Mouse (Mus musculus): ENCODE measurements around the gene Apol8.

Apol8 gene

DNA sequence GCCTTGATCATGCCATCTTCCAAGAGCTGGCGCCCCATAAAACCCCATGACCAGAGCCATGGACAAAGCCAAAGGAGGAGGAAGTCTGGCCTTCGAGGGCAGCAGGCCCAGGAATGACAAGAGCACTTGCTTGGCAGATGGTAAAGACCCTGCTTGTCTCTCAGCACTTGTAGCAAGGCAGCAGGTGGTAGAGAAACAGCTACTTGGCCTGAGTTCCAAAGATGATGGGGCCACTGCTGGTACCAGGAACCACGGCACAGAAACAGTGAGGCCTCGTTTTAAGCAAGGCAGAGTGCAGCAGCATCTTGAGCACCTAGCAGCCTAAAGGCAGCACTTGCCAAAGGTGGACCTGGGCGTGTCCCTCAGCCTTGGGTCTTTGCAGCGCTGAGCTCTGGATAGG lies 31.6 kb upstream of the Apol8 start:
- in situ Hi-C loops (cut with MboI, MseI) = no loop called here

DNA sequence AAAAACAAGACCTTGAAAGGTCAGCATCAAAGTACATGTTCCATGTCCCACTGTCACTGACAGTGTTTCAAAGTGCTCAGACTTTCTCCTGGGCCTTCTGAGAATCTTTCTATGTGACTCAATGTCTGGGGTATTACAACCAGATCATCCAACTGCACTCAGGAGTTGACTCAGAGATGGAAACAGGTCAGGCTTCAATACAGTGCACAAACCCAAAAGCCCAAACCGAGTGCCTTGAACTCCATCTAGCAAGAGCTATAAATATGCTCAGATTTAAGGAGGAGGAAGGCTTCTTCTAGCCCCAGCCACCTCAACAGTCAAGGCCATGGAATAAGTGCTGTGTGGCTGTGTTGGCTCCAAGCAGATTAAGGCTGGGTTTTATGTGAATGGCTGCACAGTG lies 29.0 kb upstream of the Apol8 start:
- in situ Hi-C loops (cut with MboI, MseI) = no loop called here

DNA sequence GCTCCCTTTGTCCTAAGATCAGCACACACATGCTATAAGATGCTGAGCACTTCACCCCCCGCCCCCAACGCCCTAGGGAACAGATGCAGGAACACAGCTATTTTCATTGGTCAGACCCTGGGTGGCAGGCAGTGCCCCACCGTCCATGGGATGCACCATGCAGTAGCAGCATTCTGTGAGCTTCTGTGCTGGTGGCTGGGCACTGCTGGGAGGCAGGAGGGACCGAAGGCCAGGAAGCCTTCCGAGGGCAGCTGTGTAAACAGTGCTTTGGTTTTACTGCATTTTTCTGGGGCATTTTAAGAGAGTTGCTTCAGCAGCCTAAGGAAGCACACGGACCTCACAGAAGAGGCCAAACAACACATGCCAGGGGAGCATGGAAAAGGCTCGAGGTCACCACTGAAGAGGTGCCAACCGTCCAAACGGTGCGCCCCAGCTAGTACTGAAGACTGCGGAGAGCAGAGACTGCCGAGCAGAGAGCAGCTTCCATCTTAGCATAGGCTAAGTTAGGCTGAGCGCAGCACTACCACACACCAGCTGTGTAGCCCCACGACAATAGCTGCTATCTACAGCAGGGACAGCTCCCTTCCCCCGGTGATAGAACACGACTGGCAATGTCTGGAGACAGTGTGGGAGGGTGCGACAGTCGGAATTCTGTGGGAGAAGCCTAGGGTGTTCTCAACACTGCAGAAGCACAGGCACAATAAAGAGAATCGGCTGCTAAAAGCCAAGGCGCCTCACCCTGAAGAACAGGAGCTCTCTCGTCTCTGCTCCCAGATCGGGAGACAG lies 27.4 kb upstream of the Apol8 start:
- in situ Hi-C loops (cut with MboI, MseI) = no loop called here

DNA sequence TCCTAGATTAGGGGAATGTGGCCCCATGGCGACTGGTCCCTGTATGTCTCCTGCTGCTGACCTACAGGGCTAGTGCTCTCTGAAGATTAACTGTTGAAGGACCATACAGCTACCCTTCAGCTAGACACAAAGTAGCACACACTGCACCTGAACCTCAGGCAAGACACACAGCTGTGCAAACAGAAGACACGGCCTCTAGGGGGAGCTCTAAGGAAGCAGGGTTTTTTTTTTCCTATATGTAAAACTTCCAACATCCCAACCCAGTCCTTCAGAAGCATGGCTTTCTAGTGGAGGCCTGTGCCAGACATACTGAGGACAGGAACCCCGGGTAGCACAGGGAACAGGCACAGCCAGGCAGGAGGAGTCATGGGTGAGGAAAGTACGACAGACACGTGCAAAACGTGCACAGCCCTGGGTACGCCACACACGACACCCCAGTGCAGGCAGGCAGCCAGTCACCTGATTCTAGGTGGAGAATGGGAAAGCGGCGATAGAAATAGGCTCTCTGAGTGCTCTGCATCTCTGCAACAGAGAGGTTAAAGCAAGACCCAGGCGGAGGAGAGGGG lies 25.7 kb upstream of the Apol8 start:
- in situ Hi-C loops (cut with MboI, MseI) = no loop called here

DNA sequence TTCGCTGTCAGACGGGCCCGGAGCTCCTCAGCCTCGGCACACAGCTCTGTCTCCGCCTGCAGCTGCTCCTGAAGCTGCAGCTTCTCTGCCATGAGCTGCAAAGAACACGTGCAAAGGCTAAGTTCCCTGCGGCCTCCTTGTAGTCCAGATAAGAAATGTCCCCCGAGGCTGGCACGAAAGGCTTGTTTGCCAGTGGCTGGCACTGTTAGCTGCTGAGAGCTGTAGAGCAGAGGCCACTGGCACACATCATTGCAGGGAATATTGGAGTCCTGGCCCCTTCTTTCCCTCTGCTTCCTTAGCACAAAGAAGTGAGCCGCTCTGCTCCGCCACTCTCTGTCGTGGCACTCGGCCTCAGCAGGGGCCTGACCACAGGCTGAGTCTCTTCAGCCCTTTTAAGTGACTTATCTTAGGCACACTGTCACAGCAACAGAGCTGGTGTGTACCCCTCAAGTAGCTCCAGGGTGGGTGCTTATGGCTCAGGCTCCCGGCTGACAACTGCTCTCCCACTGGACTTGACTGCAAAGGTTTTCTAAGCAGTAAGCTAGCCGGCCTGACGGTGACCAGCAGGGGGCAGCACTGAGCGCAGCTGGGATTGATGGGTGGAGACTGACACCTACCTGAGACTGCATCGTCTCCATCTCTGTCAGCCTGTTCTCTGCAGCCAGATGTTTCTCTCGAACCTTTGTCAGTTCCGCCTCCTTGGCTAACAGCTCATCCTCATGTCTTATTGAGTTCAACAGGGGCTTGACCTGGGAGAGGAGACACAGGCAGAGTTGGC lies 18.6 kb upstream of the Apol8 start:
- in situ Hi-C loops (cut with MboI, MseI) = no loop called here

DNA sequence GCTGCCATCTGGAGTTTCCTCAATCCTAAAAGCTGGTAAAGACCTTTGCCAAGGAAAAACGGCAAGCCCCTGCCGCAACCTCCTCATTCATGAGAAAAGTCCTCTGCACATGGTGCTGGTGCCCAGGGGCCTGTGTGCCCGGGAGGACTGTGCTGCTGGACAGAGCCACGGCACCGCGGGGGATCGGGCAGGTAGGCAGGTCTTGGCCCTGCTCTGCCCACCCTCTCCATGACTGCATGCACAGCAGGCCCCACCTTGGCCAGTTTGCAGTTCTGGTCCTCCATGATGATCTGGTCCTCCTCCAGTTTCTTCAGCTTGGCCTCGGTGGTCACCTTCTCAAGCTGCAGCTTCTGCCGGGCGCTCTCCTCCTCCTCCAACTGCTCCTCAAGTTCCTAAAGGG lies 17.5 kb upstream of the Apol8 start:
- in situ Hi-C loops (cut with MboI, MseI) = loop anchor here (5.0 kb wide), 1 partner anchor 133 kb away; no protein-coding TSS in a partner anchor

DNA sequence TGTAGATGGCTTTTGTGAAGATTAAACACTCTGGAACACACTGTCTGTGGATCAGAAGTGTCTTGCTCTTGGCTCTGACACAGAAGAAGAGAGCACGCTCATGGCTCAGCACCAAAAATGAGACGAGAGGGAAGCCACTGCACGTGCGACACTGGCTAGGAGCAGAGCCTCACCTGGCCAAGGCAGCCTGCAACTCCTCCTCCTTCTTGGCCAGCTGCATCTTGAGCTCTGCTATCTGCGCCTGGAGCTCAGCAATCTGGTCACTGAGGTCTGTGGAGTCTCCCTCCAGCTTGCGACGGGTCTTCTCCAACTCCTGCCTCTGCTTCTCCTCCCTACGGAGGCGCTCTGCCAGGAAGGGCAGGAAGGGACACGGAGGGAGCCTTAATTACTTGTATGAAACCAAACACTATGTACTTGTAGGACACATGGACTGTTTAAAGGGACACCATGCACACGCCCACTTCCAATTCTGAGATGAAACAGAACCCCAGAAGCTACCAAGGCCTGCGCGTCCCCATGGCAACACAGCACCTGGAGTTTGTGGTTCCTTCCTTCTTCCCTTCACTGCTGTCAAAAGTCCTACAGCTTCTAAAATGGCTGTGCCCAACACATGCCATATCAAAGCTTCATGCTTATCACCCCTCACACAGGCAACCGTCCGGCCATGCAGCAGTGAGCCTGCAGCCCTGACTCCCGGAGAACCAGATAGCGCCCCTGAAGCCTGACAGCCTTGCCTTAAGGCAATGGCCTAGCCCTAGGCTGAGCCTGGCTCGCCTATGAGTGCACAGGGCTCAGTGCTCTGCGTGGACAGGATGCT lies 16.5 kb upstream of the Apol8 start:
- in situ Hi-C loops (cut with MboI, MseI) = loop anchor here (5.0 kb wide), 1 partner anchor 134 kb away; no protein-coding TSS in a partner anchor

DNA sequence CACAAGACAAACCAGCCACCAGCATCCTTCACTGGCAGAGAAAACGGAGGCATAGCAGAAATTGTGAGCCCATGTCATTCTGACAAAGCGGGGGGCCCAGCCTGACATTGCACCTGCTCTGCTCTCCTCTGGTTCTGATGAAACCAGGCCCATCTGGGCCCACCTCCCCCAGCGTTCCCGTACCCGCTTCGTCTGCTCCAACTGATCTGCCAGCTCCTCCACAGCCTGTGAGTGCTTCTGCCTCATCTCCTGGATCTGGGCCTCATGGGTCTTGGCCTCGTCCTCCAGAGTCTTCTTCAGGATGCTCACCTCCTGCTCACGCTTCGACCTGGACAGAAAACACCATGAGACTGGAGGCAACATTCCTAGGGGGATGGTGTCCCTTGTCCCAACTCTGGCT lies 14.1 kb upstream of the Apol8 start:
- in situ Hi-C loops (cut with MboI, MseI) = loop anchor here (5.0 kb wide), 1 partner anchor 136 kb away; no protein-coding TSS in a partner anchor

DNA sequence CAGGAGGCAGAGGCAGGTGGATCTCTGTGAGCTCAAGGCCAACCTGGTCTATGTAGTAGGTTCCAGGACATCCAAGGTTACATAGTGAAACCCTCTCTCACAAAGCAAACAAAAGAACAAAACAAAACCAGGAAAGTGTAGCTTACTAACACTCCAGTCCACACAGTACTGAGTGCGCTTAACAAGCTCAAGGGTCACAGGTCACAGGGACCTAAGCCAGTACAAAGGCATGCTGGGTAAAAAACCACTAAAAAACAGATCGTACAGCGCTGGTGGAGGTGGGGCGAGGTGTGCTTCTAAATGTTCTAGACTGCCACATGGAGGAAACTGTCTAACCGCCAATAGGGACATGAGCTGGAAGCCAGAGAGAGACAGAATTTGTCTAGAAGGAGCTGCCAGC lies 13.5 kb upstream of the Apol8 start:
- in situ Hi-C loops (cut with MboI, MseI) = loop anchor here (5.0 kb wide), 1 partner anchor 137 kb away; no protein-coding TSS in a partner anchor

DNA sequence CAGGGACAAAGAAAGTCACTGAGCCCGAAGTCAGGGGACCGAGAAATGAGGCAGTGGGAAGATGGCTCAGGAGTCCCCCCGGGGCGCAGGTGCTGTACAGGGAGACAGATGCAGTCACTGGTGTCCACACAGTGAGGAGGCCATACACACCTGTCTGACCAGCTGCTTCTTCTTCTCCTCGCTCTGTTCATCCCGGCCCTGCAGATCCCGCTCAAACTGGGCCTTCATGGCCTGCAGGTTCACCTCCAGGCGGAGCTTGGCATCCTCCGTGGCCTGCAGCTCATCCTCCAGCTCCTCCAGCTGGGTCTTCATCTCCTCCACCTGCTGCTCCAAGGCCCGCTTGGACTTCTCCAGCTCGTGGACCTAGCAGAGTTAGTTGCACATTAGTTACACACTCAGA lies 10.2 kb upstream of the Apol8 start:
- in situ Hi-C loops (cut with MboI, MseI) = no loop called here

DNA sequence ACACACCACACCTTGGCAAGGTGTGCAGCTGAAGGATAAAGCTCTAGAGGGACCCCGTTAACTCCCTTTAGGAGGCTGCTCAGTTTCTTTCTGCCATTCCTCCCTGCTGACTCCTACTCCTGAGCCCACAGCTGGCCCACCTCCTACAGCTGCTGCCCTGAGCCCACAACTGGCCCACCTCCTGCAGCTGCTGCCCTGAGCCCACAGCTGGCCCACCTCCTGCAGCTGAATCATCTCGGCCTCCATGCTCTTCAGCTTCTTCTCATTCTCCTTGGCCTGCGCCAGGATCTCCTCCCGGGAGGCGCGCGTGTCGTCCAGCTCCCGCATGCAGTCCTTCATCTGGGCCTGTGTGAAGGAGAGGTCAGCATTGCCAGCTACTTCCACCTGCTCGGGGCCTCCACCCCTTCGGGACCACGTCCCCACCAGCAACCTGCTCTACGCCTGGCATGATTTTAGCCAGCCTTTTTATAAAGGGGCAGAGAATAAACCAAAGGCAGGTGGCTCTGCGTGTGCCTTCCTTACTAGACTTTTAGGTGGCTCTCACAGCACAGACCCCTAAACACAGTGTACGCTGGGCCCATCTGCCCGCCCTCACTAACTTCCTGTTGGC lies 8.8 kb upstream of the Apol8 start:
- in situ Hi-C loops (cut with MboI, MseI) = no loop called here

DNA sequence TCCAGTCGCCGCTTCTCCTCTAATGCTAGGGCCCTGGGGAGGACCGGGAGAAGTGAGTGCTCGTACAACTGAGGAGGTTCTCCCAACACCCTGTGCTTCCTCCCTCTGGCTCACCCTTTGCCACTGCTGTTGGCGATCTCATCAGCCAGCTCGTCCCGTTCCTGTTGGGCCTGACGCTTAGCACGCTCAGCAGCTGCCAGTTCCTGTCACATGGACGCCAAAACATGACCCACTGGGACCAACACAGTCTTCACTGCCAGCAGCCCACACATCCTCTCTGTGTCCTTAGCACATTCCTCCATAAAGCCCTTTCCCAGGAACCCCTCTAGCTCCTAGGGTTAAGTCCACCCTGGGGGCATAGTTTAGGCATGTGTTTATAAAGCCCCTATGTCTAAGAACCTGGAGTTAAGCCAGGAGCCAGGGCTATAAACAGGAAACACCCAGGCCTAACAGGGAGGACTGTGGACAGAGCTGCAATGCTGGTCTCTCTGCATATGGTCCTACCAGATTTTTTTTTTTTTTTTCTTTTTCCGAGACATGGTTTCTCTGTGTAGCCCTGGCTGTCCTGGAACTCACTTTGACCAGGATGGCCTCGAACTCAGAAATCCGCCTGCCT lies 7.7 kb upstream of the Apol8 start:
- in situ Hi-C loops (cut with MboI, MseI) = no loop called here

DNA sequence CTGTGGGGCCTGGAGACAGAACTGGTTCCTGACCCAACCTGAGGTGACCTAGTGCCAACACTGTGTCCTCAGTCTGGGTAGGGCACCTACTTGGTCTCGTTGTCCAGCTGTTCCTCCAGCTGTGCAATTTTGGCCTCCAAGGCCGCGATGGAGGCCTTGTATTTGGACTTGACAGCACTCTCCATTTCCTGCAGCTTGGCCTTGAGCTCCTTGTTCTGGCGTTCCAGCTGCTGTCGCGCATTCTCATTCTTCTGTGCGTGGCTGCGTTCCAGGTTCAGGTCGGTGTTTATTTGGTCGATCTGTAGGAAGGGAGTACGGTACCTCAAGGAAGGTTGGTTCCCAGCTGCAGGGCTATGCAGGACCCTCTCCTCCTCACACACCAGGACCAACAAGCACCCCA lies 6.9 kb upstream of the Apol8 start:
- in situ Hi-C loops (cut with MboI, MseI) = no loop called here

DNA sequence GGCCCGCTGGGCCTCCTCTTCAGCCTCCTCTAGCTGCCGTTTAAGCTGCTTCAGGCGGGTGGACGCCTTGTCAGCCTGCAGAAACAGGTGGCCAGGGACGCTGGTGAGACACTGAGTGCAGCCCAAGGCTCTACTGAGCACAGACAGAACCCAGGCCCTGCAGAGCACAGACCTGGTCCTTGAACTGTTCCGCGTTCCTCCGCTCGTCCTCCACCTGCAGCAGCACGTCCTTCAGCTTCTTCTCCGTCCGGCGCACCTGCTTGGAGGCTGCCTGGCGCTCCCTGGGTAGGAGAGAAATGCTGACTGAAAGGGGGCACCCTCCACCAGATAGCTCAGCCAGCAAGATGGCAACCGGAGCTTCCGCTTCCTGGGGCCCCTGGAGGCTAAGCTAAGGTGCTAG lies 6.2 kb upstream of the Apol8 start:
- in situ Hi-C loops (cut with MboI, MseI) = no loop called here

DNA sequence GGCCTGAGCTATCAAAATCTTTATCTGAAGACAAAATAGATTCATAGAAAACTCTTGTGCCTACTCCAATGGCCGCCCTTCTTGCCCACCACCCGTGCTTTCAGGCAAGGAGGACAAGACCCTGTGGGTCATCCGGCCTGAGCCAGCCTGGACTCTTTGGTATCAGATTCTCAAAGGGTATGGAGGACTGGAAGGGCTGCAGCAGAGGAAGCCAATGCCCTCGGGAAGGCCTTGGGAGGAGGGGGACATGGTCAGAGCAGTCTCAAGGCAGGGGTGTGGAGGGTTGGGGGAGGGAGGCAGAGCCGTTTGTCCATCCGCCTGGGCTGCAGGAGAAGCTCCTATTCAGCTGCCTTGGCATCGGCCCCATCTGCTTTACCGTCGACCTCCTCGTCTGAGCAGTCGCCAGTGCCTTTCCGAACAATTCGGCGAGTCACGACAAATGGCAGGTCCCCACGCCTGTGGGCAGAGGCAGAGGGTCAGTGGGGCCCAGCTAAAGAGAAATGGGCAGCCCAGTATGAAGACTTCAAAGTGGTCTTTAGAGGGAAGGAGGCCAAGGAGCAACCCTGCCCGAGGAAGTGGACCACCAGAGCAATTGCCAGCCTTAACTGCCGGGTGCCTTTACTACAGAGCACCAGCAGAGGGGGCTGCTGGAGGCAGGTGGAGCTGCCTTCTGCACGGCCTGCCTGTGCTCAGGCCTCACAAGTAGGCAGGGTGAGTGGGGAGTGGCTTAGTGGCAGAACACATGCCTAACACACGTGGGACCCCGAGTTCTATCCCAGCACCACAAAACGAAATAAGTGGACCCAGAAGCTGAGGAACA lies 5.0 kb upstream of the Apol8 start:
- in situ Hi-C loops (cut with MboI, MseI) = no loop called here

DNA sequence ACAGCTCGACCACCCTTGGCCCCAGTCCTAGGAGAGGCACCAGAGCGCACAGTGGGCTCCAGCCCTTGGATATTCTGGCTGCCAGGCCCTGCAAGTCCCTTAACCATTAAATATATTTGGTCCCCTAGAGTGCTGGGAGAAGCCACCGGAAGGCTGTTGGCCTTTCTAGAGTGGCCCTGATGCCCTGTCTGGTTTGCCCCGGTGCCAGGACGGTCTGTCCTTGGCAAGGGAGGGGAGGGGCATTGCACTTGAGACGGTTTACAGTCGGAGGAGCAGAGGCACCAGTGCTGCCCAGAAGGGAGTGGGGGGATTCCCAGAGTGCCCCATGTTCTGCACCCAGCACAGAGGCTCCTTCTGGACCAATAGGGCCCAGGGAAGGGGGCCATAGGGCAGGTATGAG lies 4.3 kb upstream of the Apol8 start:
- in situ Hi-C loops (cut with MboI, MseI) = no loop called here

DNA sequence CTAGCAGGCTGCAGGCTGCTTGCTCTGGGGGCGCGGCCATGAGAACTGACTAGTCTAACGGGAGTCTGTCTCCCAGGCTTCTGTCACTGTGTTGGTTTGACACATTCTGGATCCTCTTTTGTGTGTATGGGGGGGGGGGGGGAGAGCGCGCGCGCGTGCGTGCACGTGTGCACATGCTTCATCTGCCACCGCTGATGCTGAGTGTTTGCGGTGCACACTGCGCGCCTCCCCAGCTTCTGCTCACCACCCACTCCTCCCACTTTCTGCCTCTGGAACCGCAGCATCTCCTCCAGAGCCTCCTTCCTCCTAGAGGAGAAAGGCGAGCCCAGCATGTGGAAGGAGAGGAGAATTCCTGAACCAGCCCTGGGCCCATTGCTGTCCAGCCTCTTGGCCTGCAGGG lies 3.2 kb upstream of the Apol8 start:
- in situ Hi-C loops (cut with MboI, MseI) = no loop called here

DNA sequence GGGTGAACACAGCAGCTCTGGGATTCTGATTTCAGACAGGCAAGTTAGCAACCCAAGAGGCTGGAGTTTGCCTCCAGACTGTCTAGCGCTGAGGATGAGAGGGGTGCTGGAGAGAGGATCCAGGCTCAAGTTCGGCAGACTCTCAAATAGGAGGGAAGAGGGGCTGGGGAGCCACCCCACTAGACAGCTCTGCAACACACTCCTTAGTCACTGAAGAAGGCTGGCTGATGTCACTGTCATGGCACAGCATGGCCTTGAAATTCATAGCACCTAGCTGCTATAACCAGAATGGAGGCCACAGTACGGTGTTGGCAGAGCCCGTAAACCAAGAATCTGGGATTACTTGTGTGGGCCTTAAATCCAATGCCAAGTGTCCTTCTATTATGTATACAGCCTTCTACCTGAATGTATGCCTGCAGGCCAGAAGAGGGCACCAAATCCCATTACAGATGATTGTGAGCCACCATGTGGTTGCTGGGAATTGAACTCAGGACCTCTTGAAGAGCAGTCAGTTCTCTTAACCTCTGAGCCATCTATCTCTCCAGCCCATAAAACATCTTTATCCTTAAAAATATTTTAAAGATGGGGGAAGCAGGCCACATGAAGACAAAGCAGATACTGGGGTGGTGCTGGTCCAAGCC lies 903 bp upstream of the Apol8 start:
- in situ Hi-C loops (cut with MboI, MseI) = no loop called here

DNA sequence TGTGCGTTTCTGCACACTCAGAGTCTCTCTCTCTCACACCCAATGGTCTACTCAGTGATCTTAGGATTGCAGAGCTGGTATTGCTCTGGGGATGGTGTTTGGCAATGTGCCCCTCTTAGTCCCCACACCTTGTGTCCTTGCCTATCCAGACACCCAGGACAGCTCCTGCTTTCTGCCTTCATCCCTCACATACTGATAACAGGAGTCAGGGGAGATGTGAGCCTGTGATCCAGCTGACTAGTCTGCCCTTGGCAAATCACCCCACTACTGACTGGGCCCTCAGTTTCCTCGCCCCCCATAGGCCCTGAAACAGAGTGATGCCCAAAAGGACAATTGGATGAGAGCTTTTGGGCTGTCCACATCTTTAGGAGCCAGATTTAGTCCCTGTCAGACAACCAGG lies 722 bp downstream of the Apol8 start:
- in situ Hi-C loops (cut with MboI, MseI) = no loop called here

DNA sequence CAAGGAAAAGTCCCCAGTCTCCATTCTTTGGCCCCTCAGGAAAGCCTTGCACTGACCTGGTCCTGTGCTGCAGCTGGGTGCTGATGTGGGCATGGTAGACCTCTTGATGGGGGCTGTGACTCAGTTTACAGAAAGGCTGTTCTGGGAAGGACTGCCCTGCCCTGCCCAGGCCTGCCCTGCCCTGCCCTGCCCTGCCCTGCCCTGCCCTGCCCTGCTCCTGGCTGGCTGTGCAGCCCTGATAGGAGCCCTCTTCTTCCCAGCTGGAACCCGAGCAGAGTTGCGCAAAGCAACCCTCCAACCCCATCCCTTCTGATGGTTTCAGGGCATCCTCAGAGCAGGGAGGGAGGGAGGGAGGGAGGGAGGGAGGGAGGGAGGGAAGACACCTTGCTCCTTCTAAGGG lies 1.7 kb downstream of the Apol8 start:
- in situ Hi-C loops (cut with MboI, MseI) = no loop called here
